In the genomic region with DNA sequence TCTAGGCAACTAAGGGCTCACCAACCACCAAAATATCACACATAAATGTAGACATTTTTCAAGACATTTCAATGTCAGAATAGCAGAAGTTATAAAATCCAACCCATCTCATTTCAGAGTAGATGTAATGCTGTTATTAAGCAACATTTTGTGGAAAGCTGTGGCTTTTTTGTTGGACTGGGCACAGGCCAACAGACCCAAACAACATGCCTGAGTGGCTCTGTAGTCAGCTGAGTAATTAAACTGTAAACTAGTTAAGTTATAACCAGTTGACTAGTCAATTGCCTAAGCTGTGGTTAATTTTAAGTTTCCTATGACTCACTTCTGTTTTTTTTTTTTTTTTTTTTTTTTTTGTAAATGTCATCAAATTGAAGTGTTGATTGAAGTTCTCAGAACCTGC, we compare ENCODE assay signal across 22 mouse cellular contexts. TPM values are rescaled to one million over a fixed set of nuclear protein-coding genes. Genes with fewer than 3 reads are reported as not detected.
"Had no signal": no experiment of that assay in that cellular context is flagged by ENCODE, and none has a peak within 500 bp of the region (broad histone marks: within the 10 kb centered on the region; RNA-seq: fewer than 3 reads in every experiment).

No protein-coding gene starts in this region.

- DNase-seq: kidney, adult 18-20 months; kidney, postnatal 10 days; kidney, postnatal 4 days; lung, embryonic 14.5 days; lung, postnatal 10 days; retina, postnatal 1 day; right cerebral cortex, postnatal 4 days; spleen, adult 18-20 months; thymus, adult 18-20 months; thymus, postnatal 14 days had no signal

- H3K9me3 ChIP-seq: limb, embryonic 15.5 days; liver, embryonic 12.5 days; midbrain, embryonic 10.5 days; neural tube, embryonic 12.5 days had no signal

- H3K36me3 ChIP-seq: limb, embryonic 15.5 days; liver, embryonic 12.5 days; midbrain, embryonic 10.5 days; neural tube, embryonic 12.5 days had no signal

- ATAC-seq: liver, embryonic 12.5 days had no signal

- H3K27me3 ChIP-seq: limb, embryonic 15.5 days; liver, embryonic 12.5 days; neural tube, embryonic 12.5 days had no signal

- H3K4me3 ChIP-seq: layer of hippocampus, adult 2 months; limb, embryonic 15.5 days; liver, embryonic 12.5 days; midbrain, embryonic 10.5 days; neural tube, embryonic 12.5 days had no signal

- H3K27ac ChIP-seq: layer of hippocampus, adult 2 months; limb, embryonic 15.5 days; liver, embryonic 12.5 days; macrophage; midbrain, embryonic 10.5 days; neural tube, embryonic 12.5 days had no signal

- H3K4me1 ChIP-seq: limb, embryonic 15.5 days; liver, embryonic 12.5 days; midbrain, embryonic 10.5 days; neural tube, embryonic 12.5 days had no signal

- H3K9ac ChIP-seq: limb, embryonic 15.5 days; liver, embryonic 12.5 days; lung, embryonic 14.5 days; neural tube, embryonic 12.5 days had no signal

- H3K4me2 ChIP-seq: limb, embryonic 15.5 days; liver, embryonic 12.5 days; lung, embryonic 14.5 days; neural tube, embryonic 12.5 days had no signal

RNA-seq across cellular contexts. Expression of a gene that starts 44.4 kb away (rescaled TPM):
- total RNA-seq: layer of hippocampus, adult 2 months; layer of hippocampus, postnatal 10 days; left cerebral cortex, postnatal 14 days had no signal
- polyA plus RNA-seq: limb, embryonic 11.5 days; limb, embryonic 15.5 days; liver, embryonic 12.5 days; liver, embryonic 16.5 days; lung, embryonic 14.5 days; macrophage; midbrain, embryonic 10.5 days; midbrain, embryonic 14.5 days; neural tube, embryonic 12.5 days; stomach, embryonic 14.5 days had no signal
